ENCODE assay signal across 15 mouse cellular contexts in the genomic region with DNA sequence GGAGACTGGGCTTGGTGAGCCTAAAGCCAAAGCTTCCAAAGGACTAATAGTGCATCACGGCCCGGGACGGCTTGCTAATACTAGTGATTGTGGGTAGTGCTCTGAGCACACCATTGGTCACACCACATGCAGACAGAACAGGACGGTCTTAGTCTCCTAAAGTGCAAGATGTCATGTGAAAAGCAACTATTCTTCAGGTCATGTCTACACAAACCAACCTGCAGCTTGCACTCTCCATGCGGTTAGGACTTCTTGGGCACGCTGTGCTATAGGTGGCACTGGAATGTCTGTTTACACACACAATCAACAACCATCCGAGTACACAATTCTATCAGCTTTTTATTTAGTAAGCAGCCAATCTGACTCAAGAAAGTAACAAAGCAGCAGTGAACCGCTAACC. TPM values are rescaled to one million over a fixed set of nuclear protein-coding genes. Genes with fewer than 3 reads are reported as not detected.
"Had no signal": no experiment of that assay in that cellular context is flagged by ENCODE, and none has a peak within 500 bp of the region (broad histone marks: within the 10 kb centered on the region; RNA-seq: fewer than 3 reads in every experiment).

No protein-coding gene starts in this region.

- H3K4me3 ChIP-seq: limb, embryonic 12.5 days; midbrain, embryonic 15.5 days; neural tube, embryonic 13.5 days; stomach, embryonic 15.5 days had no signal

- H3K27me3 ChIP-seq: limb, embryonic 12.5 days; midbrain, embryonic 15.5 days; neural tube, embryonic 13.5 days; stomach, embryonic 15.5 days had no signal

- H3K9ac ChIP-seq: limb, embryonic 12.5 days; midbrain, embryonic 15.5 days; neural tube, embryonic 13.5 days; stomach, embryonic 15.5 days had no signal

- H3K27ac ChIP-seq: kidney, postnatal 0 days; limb, embryonic 12.5 days; midbrain, embryonic 15.5 days; neural tube, embryonic 13.5 days; stomach, embryonic 15.5 days had no signal

- DNase-seq: kidney, adult 9 months; kidney, postnatal 4 days; lung, adult 2 months; lung, postnatal 36 days; right cerebral cortex, postnatal 14 days; thymus, adult 2 months; thymus, postnatal 36 days had no signal

- H3K4me1 ChIP-seq: limb, embryonic 12.5 days; midbrain, embryonic 15.5 days; neural tube, embryonic 13.5 days; stomach, embryonic 15.5 days had no signal

- ATAC-seq: intestine, postnatal 0 days; lung, postnatal 0 days; midbrain, embryonic 15.5 days had no signal

- H3K9me3 ChIP-seq: limb, embryonic 12.5 days; midbrain, embryonic 15.5 days; neural tube, embryonic 13.5 days; stomach, embryonic 15.5 days had no signal

- H3K4me2 ChIP-seq: limb, embryonic 12.5 days; midbrain, embryonic 15.5 days; neural tube, embryonic 13.5 days; stomach, embryonic 15.5 days had no signal

RNA-seq across cellular contexts. Expression of a gene that starts 55.3 kb away (rescaled TPM):
- total RNA-seq: monocyte, adult 5-6 weeks had no signal
